Mouse (Mus musculus) liver, postnatal 0 days (tissue): ENCODE measurements around the gene Nedd4. TPM values are rescaled to one million over a fixed set of nuclear protein-coding genes. Genes with fewer than 3 reads are reported as not detected.

ENCODE experiments used
- ATAC-seq: fragments of 200-750 bp; cut with Nextera tagmentation; 2 replicates; pipeline ENCODE4 v1.8.0; 2017; ENCODE audit warnings: mild to moderate bottlenecking, moderate library complexity
- DNase-seq: peaks from one replicate; pipeline ENCODE4 v3.0.0-alpha.2; 2016
- H3K27ac ChIP-seq: fragments of 300-500 bp; sonication (generic); 2 replicates; pipeline ENCODE4 v1.5.1; 2014; ENCODE audit warnings: antibody characterized with exemption, moderate library complexity, mild to moderate bottlenecking, low read depth
- H3K27me3 ChIP-seq: fragments of 300-500 bp; sonication (generic); 2 replicates; pipeline ENCODE4 v1.6.1; 2014; ENCODE audit warnings: low read length, control low read depth, mixed read lengths; ENCODE audit not compliant: insufficient read depth
- H3K36me3 ChIP-seq: fragments of 300-500 bp; sonication (generic); replicated peaks from 2 replicates; pipeline ENCODE4 v1.6.1; 2014; ENCODE audit warnings: mild to moderate bottlenecking, control low read depth, low read length, moderate library complexity, mixed read lengths; ENCODE audit not compliant: insufficient read depth
- H3K4me1 ChIP-seq: fragments of 300-500 bp; sonication (generic); 2 replicates; pipeline ENCODE4 v1.6.1; 2014; ENCODE audit warnings: antibody characterized with exemption, mild to moderate bottlenecking, control low read depth; ENCODE audit not compliant: insufficient read depth
- H3K4me2 ChIP-seq: fragments of 300-500 bp; sonication (generic); 2 replicates; pipeline ENCODE4 v1.6.1; 2014; ENCODE audit warnings: low read depth, mild to moderate bottlenecking, low read length, moderate library complexity, mixed read lengths
- H3K4me3 ChIP-seq: fragments of 300-500 bp; sonication (generic); 2 replicates; pipeline ENCODE4 v1.5.1; 2014; ENCODE audit warnings: low read depth, low read length
- H3K9ac ChIP-seq: fragments of 300-500 bp; sonication (generic); replicated peaks from 2 replicates; pipeline ENCODE4 v1.6.1; 2014; ENCODE audit warnings: mild to moderate bottlenecking, moderate library complexity
- H3K9me3 ChIP-seq: fragments of 300-500 bp; sonication (generic); 2 replicates; pipeline ENCODE4 v1.6.1; 2016; ENCODE audit warnings: mild to moderate bottlenecking, control low read depth, low read length, mixed read lengths
- CTCF ChIP-seq: sonication (generic); IDR thresholded peaks from 2 replicates; pipeline ENCODE4 v1.5.1; 2016; ENCODE audit warnings: antibody characterized with exemption, low read depth
- EP300 ChIP-seq: IDR thresholded peaks from 2 replicates; pipeline ENCODE4 v1.6.1; 2016; ENCODE audit warnings: antibody characterized with exemption, low read depth, mild to moderate bottlenecking
- WGBS: fragments of 180-500 bp; shearing (Covaris S2); extraction: QIAGEN DNeasy Blood & Tissue Kit; methylation state at CpG from one replicate; pipeline ENCODE4 v1.1.7; 2014; ENCODE audit not compliant: insufficient replicate concordance; 5-methylcytosine and 5-hydroxymethylcytosine counted together
- polyA plus RNA-seq: library from polyadenylated mRNA; unstranded; fragments of >200 nt; fragmentation: Nextera tagmentation; extraction: Ambion mirVana; gene quantifications from 2 replicates; pipeline ENCODE4 v1.2.1, GENCODE M21; 2015

Nedd4 gene
- polyA plus RNA-seq, 1 experiment from 2014 or later, result 70.3 TPM

GRCm38 (mm10) chr9:72708690-72709089 is 46.5 kb downstream of the Nedd4 start:
- no peak for ATAC-seq
- Histone ChIP-seq H3K4me2 (no peak overlapping the region), H3K27me3 (no peaks in the 10 kb centered on the region), H3K36me3 (peaks cover 53% of the 10 kb centered on the region), H3K27ac (no peak overlapping the region), H3K4me1 (no peaks in the 10 kb centered on the region), H3K9ac (no peak overlapping the region), H3K9me3 (no peaks in the 10 kb centered on the region), H3K4me3 (no peak overlapping the region)
- TF ChIP-seq EP300, result no peak
- TF ChIP-seq CTCF, result no peak
- 88% methylated on average over 5 of the region's 5 CpGs for WGBS
- no peak for DNase-seq

- peaks cover 58% of the 10 kb centered on the region for H3K36me3 ChIP-seq
- no peak for DNase-seq
Observed at GRCm38 (mm10) chr9:72710060-72710459, 47.9 kb downstream of the Nedd4 start.

GRCm38 (mm10) chr9:72714945-72715344 is 52.8 kb downstream of the Nedd4 start:
- ATAC-seq (peak; percentile 47; the same call in 1 of the 2 replicates), DNase-seq (peak; percentile 31)
- H3K27me3 ChIP-seq, result no peaks in the 10 kb centered on the region
- H3K4me2 ChIP-seq, result no peak overlapping the region
- TF ChIP-seq CTCF, result no peak
- TF ChIP-seq EP300, result no peak
- peaks cover 68% of the 10 kb centered on the region for H3K36me3 ChIP-seq
- no peaks in the 10 kb centered on the region for H3K9me3 ChIP-seq
- no peaks in the 10 kb centered on the region for H3K4me1 ChIP-seq
- 89% methylated on average over 4 of the region's 4 CpGs for WGBS
- no peak overlapping the region for H3K9ac ChIP-seq
- no peak overlapping the region for H3K27ac ChIP-seq
- no peak overlapping the region for H3K4me3 ChIP-seq

More at GRCm38 (mm10) chr9:72710060-72710459, 47.9 kb downstream of the Nedd4 start:
- Histone ChIP-seq H3K4me1 (no peaks in the 10 kb centered on the region), H3K4me2 (no peak overlapping the region), H3K9ac (no peak overlapping the region), H3K27me3 (no peaks in the 10 kb centered on the region), H3K9me3 (no peaks in the 10 kb centered on the region), H3K4me3 (no peak overlapping the region), H3K27ac (no peak overlapping the region)
- WGBS, result 84% methylated on average over 5 of the region's 5 CpGs
- no peak for TF ChIP-seq EP300
- TF ChIP-seq CTCF, result no peak
- no peak for ATAC-seq

- 88% methylated on average over 7 of the region's 7 CpGs for WGBS
- H3K4me3 ChIP-seq, result no peak overlapping the region
- no peak for DNase-seq
- no peaks in the 10 kb centered on the region; the same call in 1 of the 2 replicates for H3K4me1 ChIP-seq
- no peak overlapping the region for H3K9ac ChIP-seq
- H3K27me3 ChIP-seq, result no peaks in the 10 kb centered on the region
- ATAC-seq, result no peak
- no peak overlapping the region for H3K27ac ChIP-seq
- H3K9me3 ChIP-seq, result no peaks in the 10 kb centered on the region
- TF ChIP-seq EP300 (no peak), CTCF (no peak)
- no peak overlapping the region for H3K4me2 ChIP-seq
- peaks cover 70% of the 10 kb centered on the region for H3K36me3 ChIP-seq
Observed at GRCm38 (mm10) chr9:72716200-72716599, 54.1 kb downstream of the Nedd4 start.

- TF ChIP-seq EP300 (no peak), CTCF (no peak)
- Histone ChIP-seq H3K4me1 (peaks cover 4% of the 10 kb centered on the region), H3K4me2 (no peak overlapping the region), H3K9ac (no peak overlapping the region), H3K27me3 (no peaks in the 10 kb centered on the region), H3K4me3 (no peak overlapping the region), H3K36me3 (peaks cover 74% of the 10 kb centered on the region), H3K9me3 (no peaks in the 10 kb centered on the region), H3K27ac (no peak overlapping the region)
- DNase-seq, result no peak
- 74% methylated on average over 4 of the region's 4 CpGs for WGBS
- ATAC-seq, result no peak
Observed at GRCm38 (mm10) chr9:72719143-72719542, 57.0 kb downstream of the Nedd4 start.

GRCm38 (mm10) chr9:72721221-72721620 is 59.1 kb downstream of the Nedd4 start:
- Histone ChIP-seq H3K27ac (peak overlapping the region; percentile 82), H3K4me2 (no peak overlapping the region), H3K4me3 (no peak overlapping the region), H3K27me3 (no peaks in the 10 kb centered on the region), H3K4me1 (peaks cover 4% of the 10 kb centered on the region), H3K9me3 (no peaks in the 10 kb centered on the region), H3K9ac (no peak overlapping the region), H3K36me3 (peaks cover 78% of the 10 kb centered on the region)
- ATAC-seq, result peak; percentile 100
- TF ChIP-seq CTCF, result peak; percentile 50
- TF ChIP-seq EP300, result peak; percentile 43; the same call in 1 of the 2 replicates
- WGBS, result 80% methylated on average over 14 of the region's 14 CpGs
- peak; percentile 64 for DNase-seq

GRCm38 (mm10) chr9:72722622-72723021 is 60.5 kb downstream of the Nedd4 start:
- no peak for DNase-seq
- Histone ChIP-seq H3K27ac (peak overlapping the region; percentile 85), H3K9me3 (no peaks in the 10 kb centered on the region), H3K27me3 (no peaks in the 10 kb centered on the region), H3K4me2 (no peak overlapping the region), H3K4me1 (peaks cover 4% of the 10 kb centered on the region), H3K4me3 (no peak overlapping the region), H3K9ac (no peak overlapping the region), H3K36me3 (peaks cover 86% of the 10 kb centered on the region)
- WGBS, result 89% methylated on average over 3 of the region's 3 CpGs
- ATAC-seq, result no peak
- no peak for TF ChIP-seq EP300
- TF ChIP-seq CTCF, result no peak
